Mouse (Mus musculus) layer of hippocampus, postnatal 36 days (tissue): ENCODE results near the gene Rpl14. TPM values are rescaled to one million over a fixed set of nuclear protein-coding genes. Genes with fewer than 3 reads are reported as not detected.
"Not testable (repeated sequence)": the region's sequence is repeated elsewhere in the genome, so short reads cannot be mapped to it uniquely, and the experiment has no call there.

ENCODE experiments used
- DNase-seq, 2 experiments: peaks; one replicate each; pipeline ENCODE4 v3.0.0; 2022
- total RNA-seq, 2 experiments: library from RNA; stranded (reverse); gene quantifications; 2 replicates each; pipeline ENCODE4 v1.2.3; 2021

Rpl14 gene
- 100 to 1,000 TPM; 302 to 311 TPM for total RNA-seq

- peak; percentile 96 to 98 for DNase-seq
Measured at GRCm38 (mm10) chr9:120570741-120571592, at the start of gene Rpl14. Gene Rpl14 (plus strand): TSS chr9:120571444.

DNA sequence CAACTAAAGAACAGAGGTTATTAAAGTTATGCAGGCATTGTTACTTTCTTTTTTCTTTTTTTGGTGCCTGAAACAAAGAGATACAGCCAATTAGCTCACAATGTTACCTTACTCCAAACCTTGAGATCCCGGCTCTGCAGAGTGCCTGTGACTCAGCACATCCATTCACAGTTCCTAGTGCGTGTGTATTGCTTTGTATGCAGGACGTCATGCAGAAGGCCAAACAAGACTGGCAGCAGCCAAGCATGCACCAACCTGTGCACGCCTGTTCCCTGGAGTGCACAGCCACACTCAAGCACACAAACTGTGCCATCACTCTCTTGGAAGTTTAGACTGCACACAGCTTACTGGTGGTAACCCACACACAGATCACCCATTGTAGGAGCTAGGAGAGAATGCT lies 44.0 kb upstream of the Rpl14 start:
- DNase-seq: no peak

DNA sequence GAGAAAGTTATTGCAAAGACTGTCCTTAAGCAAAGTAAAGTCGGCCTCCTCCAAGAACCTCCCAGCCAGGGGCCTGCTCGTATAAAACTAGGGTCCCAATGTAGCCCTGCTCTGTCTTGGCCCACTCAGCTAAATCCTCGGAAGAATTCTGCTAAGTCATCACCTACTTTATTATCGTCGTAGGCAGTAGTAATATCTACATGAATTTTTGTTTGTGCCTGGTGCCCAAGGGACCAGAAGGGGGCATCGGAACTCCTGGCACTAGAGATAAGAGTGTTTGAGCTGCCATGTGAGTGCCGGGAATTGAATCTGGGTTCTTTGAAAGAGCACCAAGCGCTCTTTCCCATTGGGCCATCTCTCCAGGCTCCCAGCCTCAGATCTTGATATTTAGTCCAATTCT lies 43.3 kb upstream of the Rpl14 start:
- DNase-seq: no peak

- no peak for DNase-seq
Measured at GRCm38 (mm10) chr9:120528815-120529510, 42.3 kb upstream of the Rpl14 start.

DNA sequence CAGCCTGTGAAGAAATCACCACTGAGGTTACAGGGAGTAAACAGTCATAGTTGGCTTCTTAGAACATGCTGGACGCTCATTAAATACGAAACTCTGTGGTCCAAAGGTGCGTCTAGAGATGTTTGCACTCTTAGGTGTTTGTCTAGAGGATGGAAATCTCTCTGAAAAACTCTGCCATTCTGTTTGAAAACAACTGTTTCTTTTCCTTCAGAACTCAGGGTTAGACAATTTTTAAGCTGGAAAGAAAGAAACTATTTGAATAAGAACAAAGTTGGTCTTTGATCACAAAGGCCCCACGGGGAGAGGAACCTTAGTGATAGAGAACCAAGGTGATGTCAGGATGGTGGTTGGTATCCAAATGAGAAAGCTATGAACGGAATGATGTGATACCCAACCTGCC lies 40.8 kb upstream of the Rpl14 start:
- no peak for DNase-seq

DNA sequence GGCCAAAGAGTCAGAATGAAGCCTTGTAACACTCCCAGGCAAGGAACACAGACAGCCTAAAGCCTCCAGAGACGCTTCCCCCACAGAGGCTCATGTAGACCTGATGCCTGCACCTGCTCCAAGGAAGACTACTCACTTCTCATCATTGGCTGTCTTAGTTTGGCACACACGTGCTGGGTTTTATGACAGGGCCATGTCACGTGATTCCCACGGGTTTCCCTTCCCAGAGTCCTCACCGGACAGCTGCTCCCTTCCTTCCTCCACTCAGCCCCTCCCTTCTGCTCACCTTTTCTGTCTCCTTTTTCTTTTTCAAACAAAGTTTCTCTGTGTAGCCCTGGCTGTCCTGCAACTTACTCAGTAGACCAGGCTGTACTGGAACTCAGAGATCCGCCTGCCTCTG lies 39.2 kb upstream of the Rpl14 start:
- DNase-seq: no peak

GRCm38 (mm10) chr9:120532691-120533090 lies 38.6 kb upstream of the Rpl14 start:
- DNase-seq: no peak

DNA sequence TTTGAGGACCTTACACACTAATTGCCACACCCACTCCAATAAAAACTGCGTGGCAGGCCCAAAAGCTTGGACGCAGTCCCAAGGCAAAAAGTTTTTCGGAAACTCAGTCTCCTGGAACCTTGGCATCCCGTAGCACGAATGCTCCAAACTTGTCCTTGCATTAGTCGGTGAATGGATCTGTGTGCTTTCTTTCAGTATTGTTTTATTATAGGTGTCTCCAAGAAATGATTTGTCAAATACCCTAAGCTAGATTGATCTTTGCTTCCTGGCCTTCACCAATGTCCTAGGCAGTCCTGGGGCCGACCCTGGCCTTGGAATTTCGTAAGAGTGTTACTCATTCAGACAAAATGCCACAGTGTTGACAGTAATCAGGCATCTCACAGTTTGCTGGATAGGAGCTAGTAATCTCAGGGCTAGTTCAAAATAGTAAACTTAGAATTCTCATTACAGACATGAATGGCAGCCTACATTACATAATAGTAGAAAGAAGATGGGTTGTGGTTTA lies 37.7 kb upstream of the Rpl14 start:
- not testable (repeated sequence) for DNase-seq

DNA sequence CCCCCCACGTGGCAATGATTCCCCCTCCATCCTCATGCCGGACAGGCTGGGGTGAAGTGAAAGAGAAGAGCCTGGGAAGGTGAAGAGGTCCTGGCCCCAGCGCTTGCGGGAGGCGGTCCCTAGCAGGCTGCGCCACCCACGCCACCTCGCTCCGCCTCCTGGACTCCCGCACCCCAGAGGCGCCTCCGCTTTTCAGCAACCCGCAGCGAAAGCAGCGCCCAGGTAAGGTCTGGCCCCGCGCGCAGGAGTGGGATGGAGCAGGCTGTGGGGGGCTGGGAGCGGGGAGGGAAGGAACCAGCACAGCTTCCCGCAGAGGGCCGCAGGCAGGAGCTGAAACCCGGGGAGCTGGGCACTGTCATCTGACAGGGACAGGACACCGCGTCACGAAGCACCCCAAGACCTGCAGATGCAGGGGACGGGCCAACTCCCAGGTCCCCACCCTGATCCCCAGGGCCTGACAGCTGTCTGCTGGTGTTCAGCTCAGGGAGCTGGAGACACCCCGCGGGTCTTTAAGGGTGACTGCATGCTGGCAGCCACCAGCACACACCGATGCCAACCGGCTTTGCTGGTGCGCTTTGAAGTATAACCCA lies 31.5 kb upstream of the Rpl14 start, which contains the start of gene Entpd3:
Gene Entpd3 (plus strand): TSS at position 157 of the 590 bp plus-strand sequence.
- peak; percentile 17 to 18 for DNase-seq

GRCm38 (mm10) chr9:120541411-120541810 lies 29.8 kb upstream of the Rpl14 start:
- no peak for DNase-seq

- DNase-seq: no peak
Measured at GRCm38 (mm10) chr9:120542241-120542640, 29.0 kb upstream of the Rpl14 start.

GRCm38 (mm10) chr9:120545994-120546393 lies 25.2 kb upstream of the Rpl14 start:
- DNase-seq: no peak

DNA sequence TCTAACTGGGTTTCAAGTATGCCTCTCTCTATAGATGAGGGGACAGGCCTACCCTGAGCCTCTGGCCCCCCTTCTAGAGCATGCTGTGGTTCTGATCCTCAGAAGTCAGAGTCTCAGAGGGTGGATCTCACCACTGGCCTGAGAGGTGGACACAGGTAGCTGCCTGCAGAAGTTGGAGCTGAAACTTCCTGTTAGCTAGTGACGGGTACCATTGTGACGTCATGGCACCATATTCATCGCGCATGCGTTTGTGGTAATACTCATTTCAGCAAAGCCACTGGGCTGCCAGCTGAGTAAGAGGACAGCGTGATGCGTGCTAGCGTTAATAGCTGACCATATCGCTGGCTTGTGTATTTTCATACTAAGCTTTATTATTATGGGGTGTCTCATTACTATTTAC lies 24.8 kb upstream of the Rpl14 start:
- DNase-seq: no peak

DNA sequence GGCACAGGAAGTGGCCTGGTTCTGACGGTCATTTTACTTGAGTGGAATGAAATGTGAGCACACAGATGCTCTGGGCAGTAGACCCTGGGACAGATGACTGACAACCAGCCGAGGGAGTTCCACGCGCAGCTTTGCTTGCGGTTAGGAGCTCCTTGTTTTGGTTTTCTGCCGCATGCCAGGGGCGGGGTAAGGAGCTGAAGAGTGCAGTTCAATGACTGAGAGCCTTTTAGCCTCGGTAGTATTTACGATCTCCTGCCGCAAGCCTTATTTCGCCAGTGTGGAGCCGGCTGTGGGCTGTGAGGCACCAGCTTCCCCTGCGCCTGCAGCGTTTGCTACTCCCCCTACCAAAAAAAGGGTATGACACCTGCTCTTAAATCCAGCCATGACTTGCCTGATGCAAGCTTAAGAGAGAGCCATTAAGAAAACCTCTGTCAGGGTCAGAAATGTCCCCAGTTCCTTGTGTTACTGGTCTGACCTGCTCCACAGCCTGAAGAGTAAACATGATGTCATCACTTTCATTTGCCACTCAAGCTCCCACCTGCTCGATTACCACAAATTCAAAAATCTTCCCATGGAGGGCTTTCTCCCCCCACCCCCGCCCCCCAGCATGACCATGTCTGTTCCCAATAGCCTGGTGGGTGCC lies 24.1 kb upstream of the Rpl14 start:
- no peak for DNase-seq

DNA sequence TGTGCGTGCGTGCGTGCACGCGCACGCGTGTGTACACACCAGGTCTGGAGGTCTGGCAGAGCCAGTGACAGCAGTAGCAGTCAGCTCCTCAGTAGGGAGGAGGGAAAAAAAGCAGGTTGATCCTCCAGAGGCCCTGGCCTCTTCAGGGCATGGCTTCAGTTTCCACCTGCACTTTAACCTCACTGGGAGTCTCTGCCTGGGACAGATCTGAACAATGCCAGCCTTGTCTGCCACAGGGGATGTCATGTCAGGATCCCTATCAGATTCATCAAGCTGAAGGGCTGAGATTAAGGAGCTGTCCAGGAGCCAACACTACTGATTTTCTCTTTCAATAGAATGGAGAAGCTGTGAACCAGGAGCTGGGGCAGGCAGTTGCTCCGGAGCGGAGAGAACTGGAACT lies 20.5 kb upstream of the Rpl14 start:
- no peak for DNase-seq

GRCm38 (mm10) chr9:120563590-120563989 lies 7.7 kb upstream of the Rpl14 start:
- no peak for DNase-seq

GRCm38 (mm10) chr9:120564247-120564646 lies 7.0 kb upstream of the Rpl14 start:
- DNase-seq: no peak

- no peak for DNase-seq
Measured at GRCm38 (mm10) chr9:120566384-120566783, 4.9 kb upstream of the Rpl14 start.

- no peak for DNase-seq
Measured at GRCm38 (mm10) chr9:120568917-120569316, 2.3 kb upstream of the Rpl14 start.

- peak in 1 of 2 experiments; percentile 34 for DNase-seq
Measured at GRCm38 (mm10) chr9:120569721-120570333, 1.4 kb upstream of the Rpl14 start.

GRCm38 (mm10) chr9:120570334-120570725 lies 914 bp upstream of the Rpl14 start:
- DNase-seq: no peak
